Mouse (Mus musculus) cerebellum, adult (tissue): ENCODE results near the gene Commd1.

ENCODE experiments used
- ATAC-seq: cut with Nextera tagmentation; 2 replicates; pipeline ENCODE4 v1.9.2; 2017; ENCODE audit warnings: mild to moderate bottlenecking, moderate library complexity, mixed read lengths; ENCODE audit not compliant: insufficient number of reproducible peaks, low FRiP score, low TSS enrichment

Commd1 gene

DNA sequence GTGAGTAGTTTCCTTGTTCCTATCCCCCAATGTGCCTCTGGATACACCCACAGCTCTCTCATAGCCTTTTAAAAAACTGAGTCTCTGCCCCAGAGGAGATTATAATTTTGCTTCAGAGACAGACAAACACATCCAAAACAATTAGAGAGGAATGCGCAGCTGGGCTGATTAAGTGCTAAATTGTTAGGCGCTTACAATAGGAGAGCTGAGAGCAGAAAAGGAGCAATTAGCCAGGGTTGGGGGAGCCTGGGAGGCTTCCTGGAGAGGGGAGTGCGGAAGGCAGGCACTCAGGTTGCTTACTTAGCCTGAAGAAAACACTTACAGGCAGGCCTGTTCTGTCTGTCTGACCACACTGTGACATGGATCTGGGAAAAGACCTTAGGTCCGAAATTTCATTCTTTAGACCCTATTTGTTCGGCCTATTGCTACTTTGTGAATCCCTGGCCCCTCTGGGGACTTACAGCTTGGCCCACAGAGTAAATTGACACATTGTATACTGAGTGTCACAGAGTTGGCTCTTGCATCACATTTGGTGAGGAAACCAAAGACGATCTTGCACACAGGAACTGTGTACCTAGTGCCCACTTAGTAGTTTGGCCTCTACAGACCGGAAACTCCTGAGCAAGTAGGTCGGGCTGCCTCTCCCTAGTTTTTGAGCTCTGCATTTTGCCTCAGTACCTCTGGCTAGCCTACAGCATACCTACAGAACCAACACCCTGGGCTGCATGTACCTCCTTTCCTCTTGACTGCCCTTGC lies 117.7 kb downstream of the Commd1 start:
- ATAC-seq, result no peak

DNA sequence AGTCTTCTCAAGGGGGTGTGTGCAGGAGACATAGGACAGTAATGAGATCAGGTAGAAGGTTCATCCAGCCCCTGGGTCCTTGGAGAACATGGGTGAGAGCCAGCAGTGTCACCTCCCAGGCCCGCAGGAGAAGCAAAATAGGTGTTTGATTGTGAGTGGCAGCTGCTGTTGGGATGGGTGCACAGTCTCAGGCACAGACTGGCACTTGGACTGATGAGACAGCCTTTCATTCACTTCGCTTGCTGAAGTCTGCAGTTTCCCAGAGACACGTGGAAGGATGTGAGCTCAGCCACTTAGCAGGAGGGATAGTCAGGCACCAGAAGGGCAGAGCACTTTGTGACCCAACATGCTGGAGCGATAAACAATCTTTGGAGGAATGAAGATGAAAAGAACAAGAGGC lies 118.6 kb downstream of the Commd1 start:
- no peak for ATAC-seq

GRCm38 (mm10) chr11:22861315-22861714 lies 120.9 kb downstream of the Commd1 start:
- no peak for ATAC-seq

- ATAC-seq, result no peak
Measured at GRCm38 (mm10) chr11:22860335-22861227, 121.6 kb downstream of the Commd1 start, which contains the start of gene B3gnt2. Gene B3gnt2 (minus strand): TSS chr11:22860961.

DNA sequence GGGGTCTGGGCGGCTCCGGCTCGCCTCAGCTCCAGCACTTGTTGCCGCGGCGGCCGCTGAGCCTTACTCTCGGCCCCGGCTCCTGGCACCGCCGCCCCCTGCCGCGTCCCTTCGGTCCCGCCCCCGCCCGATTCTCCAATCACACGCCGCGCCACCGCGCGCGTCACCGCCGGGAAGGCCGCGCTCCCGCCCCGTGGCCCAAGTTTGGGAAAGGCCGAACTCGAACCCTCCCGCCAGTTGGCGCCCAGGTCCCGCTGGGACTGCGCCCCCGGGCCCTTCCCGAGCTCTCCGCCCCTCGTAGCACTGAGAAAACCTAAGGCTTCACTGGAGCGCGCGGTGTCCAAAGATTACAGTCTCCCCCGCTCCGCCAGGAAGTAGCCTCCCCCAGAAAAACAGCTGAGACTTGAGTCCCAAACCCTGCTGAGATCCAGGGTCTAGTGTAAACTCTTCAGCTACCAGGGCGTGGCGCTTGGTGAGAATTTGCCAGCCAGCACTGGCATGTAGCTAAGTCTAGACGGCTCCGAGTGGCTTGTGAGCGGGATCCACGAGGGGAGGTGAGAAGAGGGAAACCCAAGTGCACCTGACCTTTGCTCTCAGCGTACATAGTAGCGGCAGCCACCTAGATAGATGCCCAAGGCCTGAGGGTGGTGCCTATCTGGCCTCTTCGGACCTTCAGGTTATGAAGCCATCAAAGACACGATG lies 122.4 kb downstream of the Commd1 start:
- peak; percentile 39; the same call in 1 of the 2 replicates for ATAC-seq

DNA sequence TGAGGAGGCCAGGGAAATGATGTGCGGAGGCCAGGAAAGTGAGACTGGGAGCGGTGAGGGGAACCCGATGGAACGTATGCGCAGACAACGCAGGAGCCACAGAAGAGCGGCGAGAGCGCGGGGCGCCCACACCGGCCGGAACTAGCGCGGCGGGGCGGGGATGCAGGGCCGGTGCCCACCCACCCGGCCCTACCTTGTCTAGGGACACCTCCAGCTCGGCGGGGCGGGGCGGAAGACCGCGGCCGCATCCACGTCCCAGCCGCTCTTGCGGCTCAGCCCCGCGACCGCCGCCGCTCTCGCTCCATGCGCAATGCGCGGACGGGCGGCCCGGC lies 122.9 kb downstream of the Commd1 start:
- ATAC-seq, result 0 out of 2 replicates have a peak, but pooled peaks have one; percentile 12

DNA sequence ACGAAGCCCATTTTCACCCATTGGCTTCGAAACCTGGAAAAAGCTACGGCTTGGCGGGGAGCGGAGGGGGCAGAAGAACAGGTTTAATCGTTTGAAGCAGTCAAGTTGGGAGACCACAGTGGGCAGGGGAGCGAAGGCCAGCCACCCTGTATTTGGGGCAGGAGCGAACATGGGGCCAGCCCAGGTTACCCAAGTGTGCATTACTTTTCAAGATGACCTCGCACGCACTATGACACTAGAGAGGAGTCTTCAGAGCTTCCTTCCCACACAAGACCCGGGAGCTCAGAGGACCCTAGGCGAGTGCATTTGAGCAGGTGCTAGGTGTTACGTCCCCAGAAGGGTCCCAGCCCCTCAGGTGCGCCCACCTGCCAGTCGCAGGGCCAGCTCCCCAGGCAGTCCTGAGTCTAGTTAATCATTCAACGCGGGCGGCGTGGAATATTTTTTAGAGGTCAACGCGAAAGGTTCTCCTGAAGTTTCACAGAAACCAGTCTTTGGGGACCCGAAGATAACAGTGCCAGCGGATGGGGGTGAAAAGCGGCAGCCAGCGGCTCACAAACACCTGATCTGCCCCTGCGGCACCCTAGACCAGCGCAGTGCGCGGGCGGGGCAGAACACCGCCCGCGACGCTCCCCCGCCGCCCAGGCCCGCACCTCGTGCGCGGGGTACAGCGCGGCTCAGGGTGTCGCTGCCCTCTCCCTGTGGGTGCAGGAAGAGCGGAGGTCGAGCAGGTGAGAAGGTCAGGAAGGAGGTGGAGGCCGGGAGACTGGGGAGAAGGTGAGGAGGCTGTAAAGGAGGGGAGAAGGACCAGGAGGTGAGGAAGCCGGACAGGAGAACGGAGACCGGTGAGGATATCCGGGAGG lies 123.5 kb downstream of the Commd1 start:
- 0 out of 2 replicates have a peak, but pooled peaks have one; percentile 17 for ATAC-seq

- ATAC-seq, result no peak
Measured at GRCm38 (mm10) chr11:22857705-22858440, 124.3 kb downstream of the Commd1 start.

- no peak for ATAC-seq
Measured at GRCm38 (mm10) chr11:22857106-22857704, 125.0 kb downstream of the Commd1 start.

GRCm38 (mm10) chr11:22856371-22856965 lies 125.7 kb downstream of the Commd1 start:
- no peak for ATAC-seq

- no peak for ATAC-seq
Measured at GRCm38 (mm10) chr11:22854571-22854970, 127.6 kb downstream of the Commd1 start.

DNA sequence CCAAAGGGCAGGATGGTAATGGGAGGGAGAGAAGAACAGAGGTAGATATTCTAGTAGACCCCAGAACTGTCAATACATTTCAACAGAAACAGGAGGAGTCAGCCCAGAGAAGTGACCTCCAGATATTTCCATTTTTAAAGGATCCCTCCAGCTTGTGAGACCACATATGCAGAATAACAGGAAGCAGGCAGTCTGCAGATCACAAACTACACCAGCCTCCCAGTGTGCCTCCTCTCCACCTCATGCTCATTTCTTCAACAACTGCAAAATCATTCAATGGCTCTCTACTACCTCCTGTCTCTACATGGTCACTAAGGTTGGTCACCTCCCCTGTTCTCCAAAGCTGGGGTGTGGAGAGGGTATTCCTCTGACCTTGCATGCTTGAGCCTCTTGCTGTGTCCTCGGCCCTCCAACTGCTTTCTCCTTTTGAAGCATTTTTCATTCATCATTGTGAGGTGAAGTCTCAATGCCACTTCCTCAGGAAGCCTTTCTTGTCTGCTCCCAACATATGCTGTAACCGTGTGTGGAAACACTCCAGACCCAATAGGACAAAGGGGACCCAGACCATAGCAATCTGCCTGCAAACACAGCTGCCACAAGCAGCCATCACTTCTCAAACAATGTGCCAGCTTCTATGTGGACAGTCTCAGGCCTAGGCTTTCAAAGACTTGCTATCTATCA lies 128.6 kb downstream of the Commd1 start:
- ATAC-seq, result no peak

DNA sequence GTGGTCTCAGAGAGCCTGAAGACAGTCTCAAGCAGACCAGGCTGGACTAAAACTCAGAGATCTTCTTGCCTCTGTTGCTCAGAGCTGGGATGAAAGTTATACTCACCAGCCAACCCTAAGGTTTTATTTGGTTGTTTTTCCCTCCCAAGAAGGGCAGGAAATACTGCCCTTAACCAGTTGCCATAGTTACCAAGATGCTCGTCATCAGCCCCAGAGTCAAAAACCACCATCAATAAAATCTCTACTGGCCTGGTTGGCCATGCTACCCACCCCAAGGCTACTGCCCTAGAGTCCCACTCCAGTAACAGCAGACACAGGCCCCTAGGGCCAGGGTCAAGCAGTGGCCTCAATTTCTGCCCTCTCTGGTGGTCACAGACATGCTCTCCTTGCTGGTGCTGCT lies 129.7 kb downstream of the Commd1 start:
- no peak for ATAC-seq

DNA sequence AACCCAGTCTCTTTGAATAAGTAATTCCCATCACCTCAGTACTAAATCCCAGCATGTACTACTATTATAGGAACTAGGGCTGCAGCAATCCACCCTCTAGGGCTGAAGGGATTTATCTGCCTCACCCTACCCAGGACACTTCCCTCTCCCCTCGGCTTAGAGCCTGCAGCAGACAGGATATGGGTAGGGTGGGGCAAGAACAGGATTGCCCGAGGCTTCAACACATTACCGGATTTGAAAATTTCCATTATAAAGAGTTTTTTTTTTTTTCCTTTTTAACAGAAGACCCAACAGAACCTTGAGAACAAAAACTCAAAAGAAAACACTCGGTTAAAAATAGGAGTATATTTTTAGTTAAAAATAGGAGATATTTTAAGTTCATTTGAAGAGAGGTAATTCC lies 130.8 kb downstream of the Commd1 start:
- ATAC-seq, result no peak

DNA sequence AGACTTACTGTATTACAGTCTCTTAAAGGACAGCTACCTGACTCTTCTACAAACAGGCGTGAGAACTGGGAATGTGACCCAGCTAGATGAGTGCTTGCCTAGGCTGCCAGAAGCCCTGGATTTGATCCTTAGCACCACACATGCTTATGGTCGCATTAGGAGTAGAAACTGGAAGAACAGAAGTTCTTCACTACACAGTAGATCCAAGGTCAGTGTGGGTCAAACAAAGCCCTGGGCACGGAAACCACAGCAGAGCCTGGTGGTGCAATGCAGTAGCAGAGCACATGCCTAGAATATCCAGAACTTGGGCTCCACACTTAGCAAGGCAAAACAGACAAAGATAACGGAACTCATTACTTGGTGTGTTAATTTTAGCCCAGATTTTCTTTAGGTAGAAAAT lies 132.1 kb downstream of the Commd1 start:
- ATAC-seq, result no peak

GRCm38 (mm10) chr11:22848649-22849195 lies 133.5 kb downstream of the Commd1 start:
- ATAC-seq, result no peak

DNA sequence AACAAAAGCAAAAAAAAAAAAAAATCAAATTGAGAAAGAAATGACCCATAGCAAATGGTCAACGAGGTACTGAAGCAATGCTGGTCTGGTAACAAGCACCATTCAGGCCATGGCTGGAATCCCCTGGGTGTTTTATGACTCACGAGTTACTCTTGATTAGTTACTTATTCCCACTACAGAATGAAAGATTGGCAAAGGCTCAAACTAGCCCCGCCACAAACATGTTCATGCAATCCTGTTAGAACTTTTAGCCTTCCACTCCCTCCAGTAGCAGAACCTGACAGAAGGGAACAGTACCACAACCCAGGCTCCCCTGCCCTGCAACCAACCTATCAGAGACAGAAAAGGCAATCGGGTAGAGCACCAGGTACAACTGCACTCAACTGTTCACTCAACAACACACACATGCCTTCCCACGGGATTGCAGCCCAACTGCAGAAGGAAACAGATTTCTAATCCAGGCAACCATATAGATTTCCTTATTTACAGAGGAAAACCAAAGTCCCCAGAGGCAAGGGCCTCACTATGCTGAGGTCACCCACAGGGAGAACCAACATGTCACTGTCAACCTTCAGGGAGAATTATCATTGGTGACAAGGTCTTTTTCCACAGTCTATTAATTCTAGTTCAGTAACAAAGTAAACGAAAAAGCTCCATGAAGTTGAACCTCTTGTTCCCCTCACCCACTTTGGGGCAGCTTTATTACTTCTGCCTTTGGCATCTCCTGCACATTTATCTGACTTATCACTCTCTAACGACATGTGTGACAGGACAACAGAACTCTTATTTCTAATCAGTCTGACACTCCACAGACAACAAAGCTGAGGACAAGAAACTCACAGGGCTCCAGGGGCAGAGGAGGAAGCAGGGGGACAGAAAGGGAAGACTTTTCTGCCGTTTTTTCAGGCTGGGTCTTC lies 134.2 kb downstream of the Commd1 start:
- ATAC-seq, result no peak
